Mouse (Mus musculus) left cerebral cortex, postnatal 36 days (tissue): Measurements from ENCODE around the gene Mmgt2. TPM values are rescaled to one million over a fixed set of nuclear protein-coding genes. Genes with fewer than 3 reads are reported as not detected.
A peak's percentile ranks its signal among the peaks of the same experiment; 100 is the strongest.

Experiments used
- DNase-seq, 2 experiments: peaks; one replicate each; pipeline ENCODE4 v3.0.0; 2021 to 2022; ENCODE audit warnings: low spot score in 2 of 2, mixed read lengths in 1 of 2
- intact Hi-C: fragments of 180-260 bp; cut with DNase I; formaldehyde crosslinking; loops from one replicate; pipeline ENCODE4 v1.15.1; 2025
- total RNA-seq, 2 experiments: library from RNA; stranded (reverse); gene quantifications; 2 replicates each; pipeline ENCODE4 v1.2.3; 2021

Mmgt2 gene
- total RNA-seq = 10 to 100 TPM; 20.2 to 27.0 TPM

- DNase-seq = peak; percentile 86 to 89
- intact Hi-C loops = loop anchor here (1.0 kb wide), 1 partner anchor 35 kb away; no protein-coding TSS in a partner anchor
Observed at GRCm38 (mm10) chr11:62648591-62649391, at the start of gene Mmgt2. TSS of gene Mmgt2 (plus strand) at chr11:62648664.

DNA sequence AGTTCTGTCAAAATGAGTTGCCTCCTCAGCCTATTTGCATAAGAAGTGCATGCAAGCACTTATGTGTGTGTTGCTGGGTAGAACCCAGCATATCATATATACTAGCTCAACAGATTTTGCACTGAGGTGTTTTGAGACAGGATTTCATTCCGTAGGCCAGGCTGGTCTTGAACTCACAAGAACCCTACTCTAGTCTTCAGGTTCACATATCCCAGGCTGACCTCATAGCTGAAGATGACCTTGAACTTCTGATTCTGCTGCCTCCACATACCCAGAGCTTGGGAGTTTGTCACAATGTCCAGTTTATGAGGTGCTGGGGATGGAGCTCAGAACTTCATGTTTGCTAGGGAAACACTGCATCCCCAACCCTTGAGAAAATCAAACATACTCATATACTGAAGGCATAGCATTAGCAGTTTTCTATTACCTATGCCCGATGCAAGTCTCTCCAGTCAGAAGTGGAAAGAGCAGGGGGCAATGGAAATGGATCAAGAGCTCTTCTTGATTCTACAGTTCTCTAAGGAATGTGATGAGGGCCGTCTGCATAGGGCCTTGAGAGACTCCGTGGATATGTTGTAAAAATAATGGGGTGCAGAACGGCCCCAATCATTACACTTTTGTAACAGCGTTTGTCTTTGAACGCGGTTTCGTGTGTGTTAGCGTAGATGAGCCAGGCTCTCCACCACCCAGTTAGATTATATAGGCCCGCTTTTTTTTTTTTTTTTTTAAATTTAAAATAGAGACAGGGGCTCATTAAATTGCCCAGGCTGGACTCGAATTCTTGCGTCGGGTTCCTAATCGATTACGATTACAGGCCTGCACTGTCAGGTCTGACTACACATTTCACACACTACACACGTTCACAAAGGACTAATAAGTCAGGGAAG lies 46.5 kb upstream of the Mmgt2 start:
- no peak for DNase-seq
- intact Hi-C loops = loop anchor here (1.0 kb wide), 1 partner anchor 51 kb away; the partner anchor contains the start of gene Ubb

DNA sequence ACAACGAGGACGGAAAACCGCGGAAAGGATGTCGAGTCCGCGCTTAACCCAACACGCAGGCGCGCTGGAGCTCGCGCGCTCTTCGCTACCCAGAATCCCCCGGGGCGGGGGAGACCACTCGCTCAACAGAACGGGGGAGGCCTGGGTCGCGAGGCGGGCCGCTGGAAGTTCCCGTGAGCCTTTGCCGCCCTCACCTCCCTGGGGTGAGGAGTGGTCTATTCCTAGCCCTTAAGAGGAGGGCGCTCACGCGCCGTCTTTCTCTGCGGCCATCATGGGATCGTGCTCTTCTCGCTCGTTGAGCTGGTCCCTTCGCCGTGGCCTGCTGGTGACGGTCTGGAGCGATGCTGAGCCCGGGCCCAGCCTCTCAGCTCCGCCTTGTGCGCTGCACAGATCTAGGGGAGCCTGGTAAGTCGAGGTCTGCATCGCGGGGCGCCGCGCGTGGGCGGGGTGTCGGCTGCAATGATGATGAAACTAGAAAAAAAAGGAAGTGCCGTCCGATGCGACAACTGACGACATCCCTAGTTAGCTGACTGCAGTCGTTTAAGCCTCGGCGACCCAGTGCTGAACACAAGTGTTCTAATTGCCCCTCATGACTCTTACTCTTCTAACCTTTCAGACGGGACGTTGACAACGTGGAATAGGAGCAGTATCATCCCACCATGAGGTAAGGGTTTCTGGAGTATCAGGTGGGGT lies 45.7 kb upstream of the Mmgt2 start:
- DNase-seq = peak; percentile 97 to 98
- intact Hi-C loops = loop anchor here (1.0 kb wide), 1 partner anchor 51 kb away; the partner anchor contains the start of gene Ubb

DNA sequence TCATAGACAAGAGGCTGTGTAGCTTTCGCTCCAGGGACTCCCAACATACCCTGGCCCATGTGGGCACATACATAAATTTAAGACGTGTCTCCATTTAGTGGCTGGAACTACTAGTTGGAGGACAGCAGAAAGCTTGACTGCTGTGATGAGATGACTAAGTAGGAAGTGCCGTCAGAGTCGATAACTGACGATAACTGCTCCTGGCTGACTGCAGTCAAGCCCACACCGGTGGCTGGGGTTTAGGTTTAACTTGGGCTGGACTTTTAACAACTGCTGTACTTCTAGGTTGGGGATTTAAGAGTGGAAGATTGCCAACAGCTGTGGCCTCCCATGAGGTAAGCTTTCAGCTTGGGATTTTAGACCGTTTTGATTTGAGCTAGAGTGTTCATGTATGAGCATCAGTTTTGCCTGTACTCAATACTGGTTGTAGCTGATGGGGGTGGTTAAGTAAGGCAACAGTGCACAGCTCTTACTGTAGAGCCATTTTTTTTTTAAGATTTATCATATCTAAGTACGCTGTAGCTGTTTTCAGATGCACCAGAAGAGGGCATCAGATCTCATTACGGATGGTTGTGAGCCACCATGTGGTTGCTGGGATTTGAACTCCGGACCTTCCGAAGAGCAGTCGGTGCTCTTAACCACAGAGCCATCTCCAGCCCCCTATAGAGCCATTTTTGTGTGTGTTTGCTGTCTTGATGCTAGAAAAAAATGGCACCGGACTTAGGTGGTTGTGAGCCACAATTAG lies 45.0 kb upstream of the Mmgt2 start:
- DNase-seq = peak in 1 of 2 experiments; percentile 22
- intact Hi-C loops = no loop called here

GRCm38 (mm10) chr11:62604123-62604706 lies 44.2 kb upstream of the Mmgt2 start:
- intact Hi-C loops = no loop called here
- no peak for DNase-seq

- DNase-seq = no peak
- intact Hi-C loops = no loop called here
Observed at GRCm38 (mm10) chr11:62604886-62605618, 43.4 kb upstream of the Mmgt2 start.

- intact Hi-C loops = no loop called here
- no peak for DNase-seq
Observed at GRCm38 (mm10) chr11:62605619-62606298, 42.7 kb upstream of the Mmgt2 start.

DNA sequence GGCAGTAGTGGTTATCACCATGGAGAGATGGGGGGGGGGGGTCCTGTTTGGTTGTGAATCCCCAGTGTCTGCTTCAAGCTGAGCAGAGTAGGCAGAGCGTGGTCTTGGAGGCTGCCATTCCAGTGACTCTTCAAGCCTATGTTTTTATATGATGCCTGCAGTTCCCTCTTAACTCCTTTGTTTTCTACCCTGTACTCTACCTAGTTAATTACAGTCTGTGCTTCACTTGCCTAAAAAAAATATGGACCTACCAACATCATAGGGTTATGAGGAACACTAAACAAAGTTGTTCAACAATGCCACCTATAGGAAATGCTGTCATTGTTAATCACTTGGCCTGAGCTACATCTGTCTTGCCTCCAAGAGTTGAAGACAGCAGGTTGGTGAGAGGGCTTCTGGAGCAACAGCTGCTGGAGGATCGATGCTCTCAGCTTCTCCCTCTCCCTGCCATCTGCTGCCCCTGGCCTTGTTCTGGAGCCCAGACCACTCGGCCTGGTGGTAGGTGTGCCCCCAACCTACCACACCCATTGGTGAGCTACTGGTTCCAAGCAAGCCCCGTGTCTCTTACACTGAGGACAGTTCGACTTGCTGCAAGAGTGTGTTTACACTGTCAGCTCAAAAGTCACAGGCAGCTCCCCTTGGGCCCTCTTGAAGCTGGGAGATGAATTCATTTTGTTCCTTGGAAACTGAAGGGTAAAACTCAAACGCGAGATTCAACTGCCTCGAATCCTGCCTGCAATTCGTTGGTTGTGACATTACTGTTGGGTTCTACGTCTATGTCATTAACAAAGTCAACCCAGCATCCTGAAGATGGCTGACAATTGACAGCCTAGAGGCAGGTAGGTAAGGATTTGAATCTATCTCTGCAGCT lies 41.9 kb upstream of the Mmgt2 start:
- intact Hi-C loops = no loop called here
- DNase-seq = no peak

- intact Hi-C loops = no loop called here
- DNase-seq = no peak
Observed at GRCm38 (mm10) chr11:62607170-62607951, 41.1 kb upstream of the Mmgt2 start.

DNA sequence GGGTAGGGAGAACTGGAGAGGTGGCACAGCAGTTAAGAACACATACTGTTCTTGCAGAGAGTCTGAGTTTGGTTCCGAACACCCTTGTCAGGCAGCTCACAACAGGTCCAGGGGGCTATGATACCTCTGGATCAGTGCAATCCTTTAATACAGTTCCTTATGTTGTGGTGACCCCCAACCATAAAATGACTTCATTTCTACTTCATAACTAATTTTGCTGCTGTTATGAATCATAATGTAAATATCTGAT lies 40.6 kb upstream of the Mmgt2 start:
- intact Hi-C loops = no loop called here
- DNase-seq = no peak

- intact Hi-C loops = no loop called here
- no peak for DNase-seq
Observed at GRCm38 (mm10) chr11:62608826-62609675, 39.4 kb upstream of the Mmgt2 start.

GRCm38 (mm10) chr11:62610304-62610703 lies 38.2 kb upstream of the Mmgt2 start:
- DNase-seq = no peak
- intact Hi-C loops = no loop called here

- no peak for DNase-seq
- intact Hi-C loops = loop anchor here (1.0 kb wide), 2 partner anchors 36 to 63 kb away; partner anchors contain the start of genes Lrrc75a and Mmgt2
Observed at GRCm38 (mm10) chr11:62612604-62613003, 35.9 kb upstream of the Mmgt2 start.

- peak; percentile 88 to 92 for DNase-seq
- intact Hi-C loops = loop anchor here (1.0 kb wide), 2 partner anchors 34 to 61 kb away; partner anchors contain the start of genes Lrrc75a and Mmgt2
Observed at GRCm38 (mm10) chr11:62613657-62614365, 34.7 kb upstream of the Mmgt2 start.
